Mouse (Mus musculus) hindbrain, embryonic 15.5 days (tissue): ENCODE measurements around the gene Ifnk. TPM values are rescaled to one million over a fixed set of nuclear protein-coding genes. Genes with fewer than 3 reads are reported as not detected.

Source experiments
- polyA plus RNA-seq: library from polyadenylated mRNA; unstranded; fragments of >200 nt; fragmentation: Nextera tagmentation; extraction: Ambion mirVana; gene quantifications from 2 replicates; pipeline ENCODE4 v1.2.1, GENCODE M21; 2015

The Ifnk gene
- polyA plus RNA-seq, 1 experiment from 2014 or later, result 0.32 TPM

Other genes starting within 250 kb of the Ifnk start
- 3.9 and 7.1 TPM in 2 replicates for gene Mob3b, start 5.4 kb downstream of the Ifnk start, polyA plus RNA-seq
- gene C9orf72, start 74.1 kb downstream of the Ifnk start, polyA plus RNA-seq, result 41.9 and 43.2 TPM in 2 replicates